Mouse (Mus musculus) limb, embryonic 14.5 days (tissue): ENCODE measurements around the gene Junb. TPM values are rescaled to one million over a fixed set of nuclear protein-coding genes. Genes with fewer than 3 reads are reported as not detected.
A peak's percentile ranks its signal among the peaks of the same experiment; 100 is the strongest.

Source experiments
- ATAC-seq: fragments of 200-750 bp; cut with Nextera tagmentation; 2 replicates; pipeline ENCODE4 v1.8.0; 2017; ENCODE audit warnings: low read depth, moderate number of reproducible peaks, moderate TSS enrichment; ENCODE audit not compliant: low FRiP score
- DNase-seq: peaks from one replicate; pipeline ENCODE4 v3.0.0-alpha.2; 2015; ENCODE audit warnings: low spot score
- H3K27ac ChIP-seq: fragments of 300-500 bp; sonication (generic); replicated peaks from 2 replicates; pipeline ENCODE4 v1.5.1; 2014; ENCODE audit warnings: low read depth, mild to moderate bottlenecking, low read length, moderate library complexity, mixed read lengths
- H3K27me3 ChIP-seq: fragments of 300-500 bp; sonication (generic); 2 replicates; pipeline ENCODE4 v1.6.1; 2014; ENCODE audit warnings: low read length, mixed read lengths; ENCODE audit not compliant: control insufficient read depth, insufficient read depth
- H3K36me3 ChIP-seq: fragments of 300-500 bp; sonication (generic); 2 replicates; pipeline ENCODE4 v1.6.1; 2014; ENCODE audit warnings: mild to moderate bottlenecking, low read length, moderate library complexity, mixed read lengths; ENCODE audit not compliant: control insufficient read depth, insufficient read depth
- H3K4me1 ChIP-seq: fragments of 300-500 bp; sonication (generic); 2 replicates; pipeline ENCODE4 v1.6.1; 2014; ENCODE audit warnings: antibody characterized with exemption, low read length, mixed read lengths; ENCODE audit not compliant: control insufficient read depth, insufficient read depth
- H3K4me2 ChIP-seq: fragments of 300-500 bp; sonication (generic); replicated peaks from 2 replicates; pipeline ENCODE4 v1.6.1; 2014; ENCODE audit warnings: low read depth, mild to moderate bottlenecking, low read length, moderate library complexity; ENCODE audit not compliant: severe bottlenecking
- H3K4me3 ChIP-seq: fragments of 300-500 bp; sonication (generic); replicated peaks from 2 replicates; pipeline ENCODE4 v1.5.1; 2014; ENCODE audit warnings: low read length
- H3K9ac ChIP-seq: fragments of 300-500 bp; sonication (generic); 2 replicates; pipeline ENCODE4 v1.6.1; 2014; ENCODE audit warnings: mild to moderate bottlenecking, low read depth, low read length, moderate library complexity; ENCODE audit not compliant: severe bottlenecking
- H3K9me3 ChIP-seq: fragments of 300-500 bp; sonication (generic); 2 replicates; pipeline ENCODE4 v1.6.1; 2016; ENCODE audit warnings: low read length; ENCODE audit not compliant: control insufficient read depth
- POLR2A ChIP-seq: fragments of 200-500 bp; IDR thresholded peaks from 2 replicates; pipeline ENCODE4 v1.8.0; 2012; ENCODE audit warnings: inconsistent platforms, mild to moderate bottlenecking, moderate library complexity, borderline replicate concordance; ENCODE audit not compliant: insufficient read depth, insufficient read length; ENCODE audit errors: extremely low read depth
- WGBS: fragments of 180-500 bp; shearing (Covaris S2); extraction: QIAGEN DNeasy Blood & Tissue Kit; methylation state at CpG from one replicate; pipeline ENCODE4 v1.1.7; 2014; 5-methylcytosine and 5-hydroxymethylcytosine counted together
- polyA plus RNA-seq, 2 experiments: library from polyadenylated mRNA; depleted of rRNA in 1 of 2; stranded (reverse) in 1 of 2; unstranded in 1 of 2; fragments of >200 nt; fragmentation: Nextera tagmentation in 1 of 2; extraction: Ambion mirVana in 1 of 2; gene quantifications; 2 replicates each; pipeline versions ENCODE4 v1.2.1 to v1.2.3; 2012 to 2014

The Junb gene
- polyA plus RNA-seq, 2 experiments, result 11.3 to 18.0 TPM

DNA sequence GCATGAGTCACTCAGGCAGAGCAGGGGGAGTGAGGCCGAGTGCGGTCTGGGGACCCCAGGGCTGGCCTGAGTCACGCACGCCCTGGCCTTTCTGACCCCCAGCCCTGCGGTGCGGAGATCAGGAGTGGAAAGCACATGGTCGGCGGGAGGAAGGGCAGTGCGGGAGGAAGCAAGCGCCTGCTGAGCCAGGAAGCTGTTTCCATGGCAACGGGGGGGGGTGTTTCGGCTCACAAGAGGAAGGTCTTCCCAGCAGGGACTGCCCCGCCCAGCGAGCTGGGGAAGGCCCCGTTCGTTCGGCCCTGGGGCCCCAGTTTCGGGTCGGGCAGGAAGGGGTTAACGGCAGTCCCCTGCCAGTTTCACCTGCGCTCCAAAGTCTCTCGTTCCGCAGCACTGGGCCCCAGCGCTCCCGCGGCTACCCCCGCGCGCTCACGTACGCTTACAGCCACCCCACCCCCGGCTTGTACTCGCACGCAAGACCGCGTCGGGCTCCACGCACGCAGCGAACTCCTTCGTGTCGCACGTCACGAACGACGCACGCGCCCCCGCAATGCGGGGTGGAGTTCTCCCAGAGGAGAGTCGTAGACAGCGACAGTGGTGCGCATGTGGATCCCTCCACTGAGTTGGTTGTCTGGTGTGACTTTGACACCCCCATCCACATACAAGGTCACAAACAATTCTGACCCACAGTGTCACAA is 7.3 kb upstream of the Junb start:
- Histone ChIP-seq H3K9ac (peak overlapping the region; percentile 42), H3K9me3 (no peaks in the 10 kb centered on the region), H3K27me3 (no peaks in the 10 kb centered on the region), H3K4me3 (peak overlapping the region; percentile 37), H3K36me3 (no peaks in the 10 kb centered on the region), H3K4me1 (peaks cover 26% of the 10 kb centered on the region), H3K27ac (peak overlapping the region; percentile 52; the same call in 1 of the 2 replicates), H3K4me2 (peak overlapping the region; percentile 89)
- ATAC-seq, result no peak
- peak; percentile 74 for DNase-seq
- TF ChIP-seq POLR2A, result no peak
- 1% methylated on average over 52 of the region's 53 CpGs for WGBS

DNA sequence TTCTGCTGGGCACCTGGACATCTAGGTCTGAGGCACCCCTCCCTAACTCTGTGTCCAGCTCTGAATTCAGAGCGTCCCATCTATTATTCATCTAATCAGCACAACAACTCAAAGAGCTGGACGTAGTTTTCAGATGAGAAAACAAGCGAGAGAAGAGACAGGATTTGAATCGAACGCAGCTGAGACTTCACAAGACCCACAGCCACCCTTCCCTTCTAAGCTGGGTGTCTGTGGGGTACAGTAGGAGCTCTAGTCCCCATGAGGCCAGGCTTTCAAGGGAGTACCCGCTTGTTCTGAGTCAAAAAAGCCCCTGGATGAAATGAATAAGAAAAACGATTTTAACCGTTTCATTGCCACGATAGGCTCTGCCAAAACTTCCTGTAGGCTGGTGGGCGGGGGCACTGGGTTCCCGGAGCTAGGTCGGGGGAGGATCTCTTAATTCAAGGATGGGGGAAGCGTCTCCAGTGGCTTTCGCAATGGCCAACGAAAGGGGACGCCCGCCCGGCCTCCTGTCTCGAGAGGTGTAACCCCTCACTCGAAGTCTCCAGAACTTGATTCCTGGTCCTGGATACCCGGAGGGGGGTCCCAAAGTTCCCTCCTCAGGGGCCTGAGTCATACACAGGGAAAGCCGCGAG is 6.6 kb upstream of the Junb start:
- DNase-seq, result no peak
- H3K4me1 ChIP-seq, result peaks cover 29% of the 10 kb centered on the region

GRCm38 (mm10) chr8:84984294-84985048 is 6.0 kb upstream of the Junb start:
- H3K4me3 ChIP-seq, result no peak overlapping the region
- H3K9me3 ChIP-seq, result no peaks in the 10 kb centered on the region
- no peaks in the 10 kb centered on the region for H3K27me3 ChIP-seq
- DNase-seq, result no peak
- no peaks in the 10 kb centered on the region for H3K36me3 ChIP-seq
- peak overlapping the region; percentile 89 for H3K4me2 ChIP-seq
- 10% methylated on average over 16 of the region's 16 CpGs for WGBS
- no peak overlapping the region; the same call in 1 of the 2 replicates for H3K27ac ChIP-seq
- no peak for TF ChIP-seq POLR2A
- no peak for ATAC-seq
- no peak overlapping the region for H3K9ac ChIP-seq
- peaks cover 31% of the 10 kb centered on the region for H3K4me1 ChIP-seq

More for the DNA sequence above, 6.6 kb upstream of the Junb start:
- ATAC-seq, result no peak
- TF ChIP-seq POLR2A, result no peak
- peak overlapping the region; percentile 42 for H3K9ac ChIP-seq
- H3K4me3 ChIP-seq, result peak overlapping the region; percentile 37
- no peaks in the 10 kb centered on the region for H3K27me3 ChIP-seq
- H3K27ac ChIP-seq, result no peak overlapping the region
- peak overlapping the region; percentile 89 for H3K4me2 ChIP-seq
- H3K9me3 ChIP-seq, result no peaks in the 10 kb centered on the region
- WGBS, result under 1% methylated on average over 23 of the region's 23 CpGs
- no peaks in the 10 kb centered on the region for H3K36me3 ChIP-seq

- ATAC-seq (no peak), DNase-seq (no peak)
- TF ChIP-seq POLR2A, result no peak
- 70% methylated on average over 3 of the region's 3 CpGs for WGBS
- Histone ChIP-seq H3K9me3 (no peaks in the 10 kb centered on the region), H3K4me2 (no peak overlapping the region), H3K4me3 (no peak overlapping the region), H3K9ac (no peak overlapping the region), H3K4me1 (peaks cover 39% of the 10 kb centered on the region), H3K36me3 (no peaks in the 10 kb centered on the region), H3K27me3 (peaks cover 5% of the 10 kb centered on the region), H3K27ac (no peak overlapping the region)
Observed at GRCm38 (mm10) chr8:84982499-84983011, 4.0 kb upstream of the Junb start.
